Mouse (Mus musculus) neutrophil, adult 5-6 weeks (primary cell): ENCODE measurements at regions not wholly inside any gene's neighbourhood (a gene's known extent, or its start where the extent isn't known, plus 50 kb on each side); places are given as distances from the start of the nearest gene placed in this dataset.
A peak's percentile ranks its signal among the peaks of the same experiment; 100 is the strongest.

ENCODE experiments used
- ATAC-seq: fragments of 151-379, 151-347 bp; 2 replicates; pipeline ENCODE4 v1.8.0; 2017; ENCODE audit warnings: mild to moderate bottlenecking, moderate TSS enrichment; ENCODE audit not compliant: insufficient number of reproducible peaks, poor library complexity, low FRiP score, severe bottlenecking; ENCODE audit errors: extremely low read depth

- ATAC-seq, result no peak
Observed at GRCm38 (mm10) chr17:72782775-72783174, 53.5 kb upstream of the Ypel5 start.

DNA sequence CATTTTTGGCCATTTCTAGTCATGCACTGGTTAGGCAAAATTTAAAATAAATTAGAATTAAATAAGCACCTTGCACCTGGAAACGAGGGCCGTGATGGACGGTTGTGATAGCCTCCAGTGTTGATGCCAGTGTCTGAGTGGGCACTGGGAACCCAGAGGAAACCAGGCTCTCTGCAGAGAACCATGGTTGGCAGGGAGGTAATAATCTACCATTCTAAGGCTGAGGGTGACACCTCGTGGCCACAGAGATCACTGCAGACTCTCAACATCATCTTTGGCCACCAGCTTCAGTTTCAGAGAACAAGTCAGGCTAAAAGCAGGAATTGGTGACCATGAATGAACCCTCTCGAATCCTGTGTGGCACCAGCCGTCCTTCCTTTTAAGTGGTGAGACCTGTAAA lies 54.5 kb upstream of the Ypel5 start:
- ATAC-seq, result peak; percentile 66

GRCm38 (mm10) chr17:72768266-72768665 lies 68.0 kb upstream of the Ypel5 start:
- no peak for ATAC-seq

DNA sequence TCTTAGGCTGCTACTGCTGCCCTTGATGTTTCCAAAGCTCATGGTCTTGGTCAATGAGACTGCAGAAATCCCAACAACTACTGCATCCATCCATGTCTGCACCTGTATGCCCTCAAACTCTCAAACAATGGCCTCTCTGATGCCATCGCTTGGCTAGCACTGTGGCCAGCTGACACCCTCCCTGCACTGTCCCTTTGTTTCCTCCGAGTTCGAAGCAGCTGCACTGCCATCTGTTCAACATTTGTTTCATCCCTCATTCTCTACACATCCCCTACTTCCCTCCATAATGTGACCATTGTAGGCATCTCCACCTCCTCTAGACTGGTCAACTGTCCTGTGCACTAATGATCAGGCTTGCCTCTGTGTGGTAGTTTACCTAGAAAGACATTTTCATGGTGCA lies 75.3 kb upstream of the Ypel5 start:
- no peak for ATAC-seq

DNA sequence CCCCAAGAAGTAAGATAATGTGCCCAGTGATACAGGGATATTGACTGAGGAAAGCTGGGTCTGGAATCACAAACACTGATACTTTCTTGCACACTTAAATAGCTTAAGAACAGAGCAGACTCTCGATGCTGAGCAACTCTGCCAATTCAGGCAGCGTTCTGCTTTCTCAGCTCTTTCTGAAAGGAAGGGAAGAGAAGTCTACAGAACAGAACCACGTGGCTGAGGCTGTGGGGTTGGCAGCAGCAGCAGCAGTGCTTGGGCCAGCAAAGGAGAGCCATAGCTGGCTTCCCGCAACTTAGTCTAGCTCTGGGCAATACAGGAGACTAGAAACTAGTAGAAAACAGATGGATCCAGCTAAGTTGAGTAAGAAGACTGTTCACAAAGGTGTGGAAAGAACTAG lies 89.8 kb upstream of the Ypel5 start:
- ATAC-seq, result no peak

DNA sequence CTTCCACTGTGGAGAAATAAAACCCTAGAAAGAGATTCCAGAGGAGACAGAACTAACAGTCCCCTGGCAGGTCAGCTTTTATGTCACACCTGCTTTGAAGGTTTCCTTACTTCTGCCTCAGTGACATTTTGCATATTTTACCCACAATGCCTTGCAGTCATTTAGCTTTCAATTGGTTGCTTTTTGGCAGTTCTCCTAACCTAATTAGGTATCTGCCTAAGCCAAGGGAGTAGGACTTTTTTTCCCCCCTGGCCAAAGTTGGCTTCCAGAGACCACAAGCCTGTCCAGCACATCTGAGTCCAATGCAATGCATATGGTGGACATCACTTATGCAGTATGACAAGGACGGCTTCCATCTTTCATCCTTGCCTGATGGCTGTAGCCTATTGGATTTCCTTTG lies 103.2 kb upstream of the Ypel5 start:
- ATAC-seq, result no peak

- ATAC-seq, result no peak
Observed at GRCm38 (mm10) chr17:72731691-72732090, 104.6 kb upstream of the Ypel5 start.

DNA sequence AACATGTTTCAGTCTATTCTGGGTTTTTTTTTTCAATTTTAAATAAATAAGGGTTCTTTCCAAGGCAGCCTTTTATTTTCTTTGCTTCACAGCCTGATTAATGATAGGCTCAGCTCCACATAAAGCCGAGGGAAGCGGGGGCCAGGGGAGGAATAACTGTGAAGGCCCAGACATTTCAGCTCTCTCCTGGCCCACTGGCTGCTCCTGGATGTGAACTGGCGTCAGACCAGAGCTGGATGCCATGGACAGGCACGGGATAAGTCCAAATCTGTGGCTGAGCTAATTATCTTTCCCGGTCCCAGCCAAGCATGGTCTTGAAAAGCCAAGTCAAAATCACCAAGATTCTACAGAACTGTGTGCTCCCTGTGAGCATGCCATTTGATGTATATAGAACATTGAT lies 105.1 kb upstream of the Ypel5 start:
- no peak for ATAC-seq

DNA sequence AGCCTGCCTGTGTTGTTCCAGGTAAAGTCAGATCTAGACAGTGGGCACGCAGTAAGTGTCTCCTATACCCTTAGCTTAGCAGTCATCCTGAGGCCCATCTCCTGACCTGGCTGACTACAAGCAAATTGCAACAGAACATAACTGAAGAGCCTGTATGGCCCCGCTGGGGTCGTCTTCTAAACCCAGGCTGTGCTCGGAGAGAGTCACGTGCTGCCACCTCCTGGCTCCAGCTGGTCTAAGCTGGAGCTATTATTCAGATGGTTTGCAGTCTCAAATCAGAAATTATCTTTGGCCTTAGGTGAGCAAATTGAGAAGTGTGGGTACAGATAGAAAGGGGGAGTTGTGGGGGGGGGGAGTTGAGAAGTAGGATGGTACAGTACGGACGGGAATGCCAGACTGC lies 115.5 kb upstream of the Ypel5 start:
- no peak for ATAC-seq

GRCm38 (mm10) chr17:72719618-72720017 lies 115.2 kb upstream of the Alk start:
- no peak for ATAC-seq

DNA sequence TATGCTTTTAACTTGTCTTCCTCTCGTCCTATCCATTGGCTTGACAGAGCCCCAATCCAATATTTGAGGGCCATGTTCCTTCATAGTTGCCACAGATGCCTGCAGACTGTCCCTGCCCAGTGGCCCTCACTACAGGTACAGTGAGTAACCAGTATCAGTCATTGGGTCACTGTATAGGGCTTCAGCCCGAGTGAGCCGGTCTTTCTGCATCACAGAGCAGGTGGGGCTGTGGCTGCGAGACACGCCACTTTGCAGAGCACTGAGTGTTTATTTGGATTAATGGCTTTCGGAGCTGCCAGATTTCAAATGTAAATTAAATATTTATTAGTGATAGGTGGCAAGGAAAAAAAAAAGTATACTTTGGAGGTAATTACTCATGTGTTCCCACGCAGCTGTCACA lies 87.2 kb upstream of the Alk start:
- no peak for ATAC-seq

DNA sequence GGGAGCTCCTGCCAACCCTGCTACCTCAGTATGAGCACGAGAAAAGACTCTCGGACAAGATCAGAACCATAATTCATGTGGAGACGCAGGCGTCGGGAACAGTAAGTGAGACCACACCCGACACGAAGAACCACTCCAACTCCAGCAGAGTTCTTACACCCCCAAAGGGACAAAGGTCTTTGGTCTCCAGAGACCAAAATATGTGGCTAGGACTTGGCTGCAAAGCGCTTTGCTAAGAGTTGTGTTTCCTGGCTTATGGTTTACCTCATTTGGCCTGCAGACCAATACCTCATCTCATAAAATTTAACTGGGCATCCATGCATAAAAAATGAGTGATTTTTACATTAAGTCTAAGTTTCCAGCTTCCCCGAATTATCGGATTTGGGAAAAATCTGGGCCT lies 85.2 kb upstream of the Alk start:
- ATAC-seq, result no peak

DNA sequence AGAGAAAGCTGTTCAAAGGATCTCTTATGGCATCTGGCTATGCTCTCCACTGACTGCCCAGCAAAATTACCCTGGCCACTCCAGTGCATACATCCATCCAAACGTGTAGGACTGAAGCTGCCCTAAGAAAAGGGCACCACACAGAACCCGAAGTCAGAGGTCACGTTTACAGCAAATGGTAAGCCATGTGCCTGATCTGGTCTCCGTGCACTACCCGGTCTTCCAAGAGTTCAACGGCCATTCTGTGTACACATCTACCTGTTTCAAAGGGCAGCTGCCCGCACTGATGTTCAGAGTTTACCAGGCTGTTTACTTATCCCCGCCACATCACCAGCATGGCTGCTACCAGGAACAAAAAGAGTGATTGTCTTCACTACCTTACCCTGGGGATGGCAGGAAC lies 84.4 kb upstream of the Alk start:
- no peak for ATAC-seq

GRCm38 (mm10) chr17:72674658-72675057 lies 70.2 kb upstream of the Alk start:
- no peak for ATAC-seq

- ATAC-seq, result no peak
Observed at GRCm38 (mm10) chr17:72672010-72672409, 67.6 kb upstream of the Alk start.

DNA sequence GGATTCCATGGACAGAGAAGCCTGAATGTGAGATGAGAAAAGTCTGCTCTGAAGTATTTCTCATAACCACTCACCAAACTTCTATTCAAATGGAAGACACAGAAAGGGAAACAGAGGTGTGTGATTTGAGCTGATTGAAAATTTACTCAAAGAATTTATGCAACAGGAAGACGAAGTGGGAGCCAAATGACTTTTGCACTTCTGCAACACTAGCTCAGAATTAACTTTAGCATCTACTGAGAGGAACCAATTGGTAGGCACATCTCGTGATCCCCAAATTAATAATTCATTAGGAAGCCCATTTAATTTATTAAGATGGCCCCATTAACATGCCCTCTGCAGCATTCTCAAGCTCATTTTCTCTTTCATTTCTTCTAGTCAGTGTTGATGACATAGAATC lies 62.5 kb upstream of the Alk start:
- ATAC-seq, result no peak

- no peak for ATAC-seq
Observed at GRCm38 (mm10) chr17:72661678-72662077, 57.3 kb upstream of the Alk start.

GRCm38 (mm10) chr17:72658744-72659143 lies 54.3 kb upstream of the Alk start:
- no peak for ATAC-seq

DNA sequence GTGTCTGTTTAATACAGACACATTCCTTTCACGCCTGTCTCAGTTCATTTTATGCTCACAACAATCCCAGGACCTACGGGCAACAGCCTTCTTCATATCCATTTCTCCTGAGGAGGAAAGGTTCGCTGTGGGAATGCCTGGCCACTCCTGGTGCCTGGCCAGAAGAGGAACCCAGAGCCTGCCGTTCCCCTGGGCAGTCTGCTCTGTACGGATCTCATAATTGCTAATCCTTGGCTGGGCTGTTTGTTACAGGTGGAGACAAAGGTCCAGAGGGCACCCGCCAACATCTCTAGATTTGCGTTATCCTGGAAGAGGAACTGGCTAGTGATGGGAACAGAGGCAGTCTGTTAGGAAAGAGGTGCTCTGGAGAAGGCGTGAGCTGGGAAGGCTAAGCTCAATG lies 53.4 kb upstream of the Alk start:
- no peak for ATAC-seq
